Mouse (Mus musculus) liver, embryonic 14.5 days (tissue): ENCODE results near the gene Hist1h2ab. TPM values are rescaled to one million over a fixed set of nuclear protein-coding genes. Genes with fewer than 3 reads are reported as not detected.
"Not testable (repeated sequence)": the region's sequence is repeated elsewhere in the genome, so short reads cannot be mapped to it uniquely, and the experiment has no call there.

Experiments used
- ATAC-seq: fragments of 200-750 bp; cut with Nextera tagmentation; 2 replicates; pipeline ENCODE4 v1.8.0; 2017; ENCODE audit warnings: moderate number of reproducible peaks, mild to moderate bottlenecking, moderate library complexity; ENCODE audit not compliant: insufficient read depth
- DNase-seq, 3 experiments: peaks; one replicate each; pipeline ENCODE4 v3.0.0-alpha.2; 2012 to 2013; ENCODE audit warnings: low read depth in 3 of 3, low spot score in 3 of 3
- H3K27ac ChIP-seq: fragments of 300-500 bp; sonication (generic); 2 replicates; pipeline ENCODE4 v1.5.1; 2014; ENCODE audit warnings: moderate library complexity, mild to moderate bottlenecking, control low read depth, inconsistent platforms
- H3K27me3 ChIP-seq: fragments of 300-500 bp; sonication (generic); 2 replicates; pipeline ENCODE4 v1.6.1; 2014; ENCODE audit warnings: mild to moderate bottlenecking, low read length, moderate library complexity; ENCODE audit not compliant: control insufficient read depth, insufficient read depth
- H3K36me3 ChIP-seq: fragments of 300-500 bp; sonication (generic); replicated peaks from 2 replicates; pipeline ENCODE4 v1.6.1; 2014; ENCODE audit warnings: low read depth; ENCODE audit not compliant: control insufficient read depth, insufficient read depth
- H3K4me1 ChIP-seq, 2 experiments: fragments of 200-500 bp in 1 of 2; fragments of 300-500 bp in 1 of 2; sonication (generic) in 1 of 2; replicated peaks; 2 replicates each; pipeline ENCODE4 v1.6.1; 2012 to 2014; ENCODE audit warnings: antibody characterized with exemption in 1 of 2, inconsistent platforms in 1 of 2, low read length in 1 of 2; ENCODE audit not compliant: control insufficient read depth in 2 of 2, insufficient read depth in 2 of 2
- H3K4me2 ChIP-seq: fragments of 300-500 bp; sonication (generic); 2 replicates; pipeline ENCODE4 v1.6.1; 2014; ENCODE audit warnings: low read depth, mild to moderate bottlenecking, control low read depth, moderate library complexity
- H3K4me3 ChIP-seq, 2 experiments: fragments of 200-500 bp in 1 of 2; fragments of 300-500 bp in 1 of 2; sonication (generic) in 1 of 2; 2 replicates each; pipeline ENCODE4 v1.5.1; 2012 to 2014; ENCODE audit warnings: low read depth in 2 of 2, low read length in 2 of 2, mild to moderate bottlenecking in 2 of 2, control low read depth in 1 of 2, inconsistent platforms in 1 of 2, moderate library complexity in 1 of 2; ENCODE audit not compliant: insufficient read depth in 1 of 2
- H3K9ac ChIP-seq: fragments of 300-500 bp; sonication (generic); replicated peaks from 2 replicates; pipeline ENCODE4 v1.6.1; 2014; ENCODE audit warnings: mild to moderate bottlenecking, control low read depth, moderate library complexity
- H3K9me3 ChIP-seq: fragments of 300-500 bp; sonication (generic); 2 replicates; pipeline ENCODE4 v1.6.1; 2016; ENCODE audit warnings: low read length, mixed read lengths; ENCODE audit not compliant: control insufficient read depth
- CTCF ChIP-seq: IDR thresholded peaks from 2 replicates; pipeline ENCODE4 v1.5.1; 2016; ENCODE audit warnings: antibody characterized with exemption, low read depth, control low read depth
- EP300 ChIP-seq: IDR thresholded peaks from 2 replicates; pipeline ENCODE4 v1.6.1; 2016; ENCODE audit warnings: antibody characterized with exemption, low read depth
- WGBS: fragments of 180-500 bp; shearing (Covaris S2); extraction: QIAGEN DNeasy Blood & Tissue Kit; methylation state at CpG from one replicate; pipeline ENCODE4 v1.1.7; 2014; ENCODE audit not compliant: insufficient replicate concordance; 5-methylcytosine and 5-hydroxymethylcytosine counted together
- polyA plus RNA-seq, 2 experiments: library from polyadenylated mRNA; depleted of rRNA in 1 of 2; stranded (reverse) in 1 of 2; unstranded in 1 of 2; fragments of >200 nt; fragmentation: Nextera tagmentation in 1 of 2; extraction: Ambion mirVana in 1 of 2; gene quantifications; 2 replicates each; pipeline versions ENCODE4 v1.2.1 to v1.2.3; 2012 to 2014

Hist1h2ab gene
- 45.2 and 45.3 TPM in 2 replicates for polyA plus RNA-seq (2012; rRNA removed)
- 70.4 and 74.8 TPM in 2 replicates for polyA plus RNA-seq (2014; fragmentation: Nextera tagmentation; extraction: Ambion mirVana)

DNA sequence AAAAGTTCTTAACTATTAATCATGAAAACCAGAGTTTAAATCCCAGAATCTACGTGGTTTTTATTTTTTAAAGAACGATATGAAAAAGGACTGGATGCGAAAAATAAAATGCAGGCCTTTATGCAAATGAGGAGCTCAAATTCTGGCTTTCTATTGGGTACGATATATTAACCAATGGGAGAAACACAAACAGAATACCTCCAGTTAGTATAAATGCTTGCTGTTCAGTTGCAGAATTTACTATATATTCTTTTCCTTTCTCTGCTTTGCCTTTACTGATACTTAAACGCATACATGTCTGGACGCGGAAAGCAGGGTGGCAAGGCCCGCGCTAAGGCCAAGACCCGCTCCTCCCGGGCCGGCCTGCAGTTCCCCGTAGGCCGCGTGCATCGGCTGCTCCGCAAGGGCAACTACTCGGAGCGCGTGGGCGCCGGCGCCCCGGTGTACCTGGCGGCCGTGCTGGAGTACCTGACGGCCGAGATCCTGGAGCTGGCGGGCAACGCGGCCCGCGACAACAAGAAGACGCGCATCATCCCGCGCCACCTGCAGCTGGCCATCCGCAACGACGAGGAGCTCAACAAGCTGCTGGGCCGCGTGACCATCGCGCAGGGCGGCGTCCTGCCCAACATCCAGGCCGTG is at the start of gene Hist1h2ab:
Hist1h2ab (plus strand) TSS at position 288 of the 639 bp plus-strand sequence.
- Histone ChIP-seq H3K4me2 (peak within 1 kb of the TSS; percentile 69), H3K9ac (peak within 1 kb of the TSS; percentile 87), H3K4me3 (peak within 1 kb of the TSS; percentile 51 to 59), H3K27ac (peak within 1 kb of the TSS; percentile 99), H3K4me1 (peaks cover 26 to 28% of the 10 kb centered on the region in 2 experiments)
- ATAC-seq (peak; percentile 38), DNase-seq (peak; percentile 85 to 90 (median 86))
- not testable (repeated sequence) for H3K36me3 ChIP-seq, H3K27me3 ChIP-seq, H3K9me3 ChIP-seq
- under 1% methylated on average over 31 of the region's 47 CpGs for WGBS
- peak; percentile 74 for TF ChIP-seq EP300

DNA sequence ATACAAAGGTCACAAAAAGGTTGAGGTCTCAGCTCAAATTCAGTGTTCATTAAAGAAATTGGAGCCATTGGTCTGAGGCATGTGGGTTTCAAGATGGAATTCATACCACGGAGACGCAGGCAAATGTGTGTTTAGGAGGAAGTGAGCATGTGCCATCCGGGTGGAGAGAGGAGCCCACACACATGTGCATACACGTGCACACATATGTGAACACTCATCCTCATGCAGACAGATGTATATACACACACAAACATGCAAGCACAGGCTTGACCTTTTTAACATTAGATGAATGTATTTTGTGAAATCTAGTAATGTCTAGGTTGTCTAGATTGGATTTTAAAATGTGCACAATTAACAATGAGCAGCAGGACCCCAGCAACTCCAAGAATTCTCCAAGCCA is 48.7 kb upstream of the Hist1h2ab start:
- no peaks in the 10 kb centered on the region for H3K27me3 ChIP-seq
- no peak overlapping the region for H3K27ac ChIP-seq
- DNase-seq (no peak), ATAC-seq (no peak)
- H3K4me1 ChIP-seq = peaks cover 12 to 13% of the 10 kb centered on the region in 2 experiments
- H3K36me3 ChIP-seq = no peaks in the 10 kb centered on the region
- 48% methylated on average over 4 of the region's 4 CpGs for WGBS
- H3K9ac ChIP-seq = no peak overlapping the region
- H3K4me3 ChIP-seq = no peak overlapping the region
- TF ChIP-seq EP300 (no peak), CTCF (no peak)
- H3K9me3 ChIP-seq = no peaks in the 10 kb centered on the region
- no peak overlapping the region for H3K4me2 ChIP-seq

DNA sequence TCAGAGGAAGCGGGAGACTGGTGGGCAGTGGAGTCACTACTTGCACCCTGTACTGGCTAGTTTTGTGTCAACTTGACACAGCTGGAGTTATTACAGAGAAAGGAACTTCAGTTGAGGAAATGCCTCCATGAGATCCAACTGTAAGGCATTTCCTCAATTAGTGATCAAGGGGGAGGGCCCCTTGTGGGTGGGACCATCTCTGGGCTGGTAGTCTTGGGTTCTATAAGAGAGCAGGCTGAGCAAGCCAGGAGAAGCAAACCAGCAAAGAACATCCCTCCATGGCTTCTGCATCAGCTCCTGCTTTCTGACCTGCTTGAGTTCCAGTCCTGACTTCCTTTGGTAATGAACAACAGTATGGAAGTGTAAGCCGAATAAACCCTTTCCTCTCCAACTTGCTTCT is 48.1 kb upstream of the Hist1h2ab start:
- ATAC-seq, H3K36me3 ChIP-seq, H3K4me2 ChIP-seq, H3K27ac ChIP-seq, H3K9ac ChIP-seq, H3K9me3 ChIP-seq, H3K27me3 ChIP-seq, DNase-seq, H3K4me3 ChIP-seq: not testable (repeated sequence)
- H3K4me1 ChIP-seq = peaks cover 12 to 13% of the 10 kb centered on the region in 2 experiments
- 72% methylated on average over 2 of the region's 2 CpGs for WGBS

DNA sequence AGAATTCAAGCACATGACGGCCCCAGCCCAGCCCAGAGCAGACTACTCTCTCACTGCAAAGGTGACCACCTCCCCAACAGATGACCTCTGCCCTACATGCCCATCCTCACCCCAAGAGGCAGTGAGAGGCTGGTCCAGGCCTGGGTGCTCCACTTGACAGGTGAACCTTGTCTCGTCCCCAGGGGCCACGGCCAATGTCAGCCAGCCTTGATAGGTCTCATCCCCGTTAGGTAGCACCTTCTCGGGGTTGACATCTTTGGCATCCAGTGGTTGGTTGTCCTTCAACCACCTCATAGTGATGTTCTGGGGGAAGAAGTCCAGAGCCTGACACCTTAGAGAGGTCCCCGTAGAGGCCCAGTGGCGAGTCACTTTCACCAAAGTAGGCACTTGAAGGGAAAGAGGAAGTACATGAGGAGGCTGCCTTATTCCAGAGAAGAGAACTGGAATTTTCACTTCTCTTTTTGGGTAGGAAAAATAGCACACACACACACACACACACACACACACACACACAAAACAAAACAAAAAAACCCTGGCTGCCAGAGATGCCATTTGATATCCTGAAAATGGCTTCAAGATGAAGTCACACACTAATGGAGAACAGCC is 45.1 kb upstream of the Hist1h2ab start:
- Histone ChIP-seq H3K27me3 (peaks cover 3% of the 10 kb centered on the region), H3K9me3 (no peaks in the 10 kb centered on the region), H3K4me3 (no peak overlapping the region), H3K4me1 (peaks cover 4 to 9% of the 10 kb centered on the region in 2 experiments), H3K4me2 (no peak overlapping the region), H3K9ac (no peak overlapping the region), H3K36me3 (no peaks in the 10 kb centered on the region), H3K27ac (no peak overlapping the region)
- ATAC-seq (no peak), DNase-seq (no peak)
- 68% methylated on average over 7 of the region's 7 CpGs for WGBS
- TF ChIP-seq CTCF = no peak
- TF ChIP-seq EP300 = no peak

DNA sequence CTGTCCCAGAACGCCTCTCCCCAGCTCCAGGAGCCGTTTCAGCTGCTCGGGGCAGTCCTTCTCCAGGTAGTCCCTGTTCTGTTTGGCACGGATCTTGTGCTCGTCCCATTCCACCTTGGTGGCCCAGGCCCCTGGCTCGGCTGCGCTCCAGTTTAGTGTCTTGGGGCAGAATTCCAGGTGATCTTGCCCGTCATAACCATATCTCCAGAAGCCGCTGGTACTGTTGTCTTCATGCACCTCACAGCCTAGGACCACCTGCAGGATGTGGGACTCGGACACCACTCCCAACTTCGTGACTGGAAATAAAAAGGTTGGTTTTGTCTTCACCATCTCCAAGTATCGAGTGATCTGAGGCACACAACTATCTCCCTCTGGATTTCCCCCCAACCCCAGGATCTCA is 44.2 kb upstream of the Hist1h2ab start:
- Histone ChIP-seq H3K36me3 (no peaks in the 10 kb centered on the region), H3K9me3 (no peaks in the 10 kb centered on the region), H3K27me3 (peaks cover 6% of the 10 kb centered on the region), H3K9ac (no peak overlapping the region), H3K27ac (no peak overlapping the region), H3K4me2 (no peak overlapping the region), H3K4me1 (peaks cover 2 to 7% of the 10 kb centered on the region in 2 experiments; a peak in 2 of 4 replicates), H3K4me3 (no peak overlapping the region)
- 77% methylated on average over 12 of the region's 12 CpGs for WGBS
- TF ChIP-seq CTCF (no peak), EP300 (no peak)
- DNase-seq = no peak
- ATAC-seq = no peak
